Mouse (Mus musculus) heart, adult 2 months (tissue): ENCODE measurements around the gene Cenpo.

Source experiments
- CTCF ChIP-seq: fragments of 200-600 bp; IDR thresholded peaks from 2 replicates; pipeline ENCODE4 v1.8.1; 2022; ENCODE audit warnings: antibody characterized with exemption, mild to moderate bottlenecking, moderate library complexity
- POLR2A ChIP-seq: fragments of 200-500 bp; IDR thresholded peaks from 2 replicates; pipeline ENCODE4 v1.6.1; 2011; ENCODE audit warnings: mild to moderate bottlenecking, low read depth, low read length, control low read depth; ENCODE audit not compliant: insufficient read depth

GRCm38 (mm10) chr12:4279878-4280277 is 45.8 kb upstream of the Cenpo start:
- TF ChIP-seq POLR2A (no peak), CTCF (no peak)
